Mouse (Mus musculus) embryonic facial prominence, embryonic 10.5 days (tissue): ENCODE results near the gene Speer4f2. TPM values are rescaled to one million over a fixed set of nuclear protein-coding genes. Genes with fewer than 3 reads are reported as not detected.
"Not testable (repeated sequence)": the region's sequence is repeated elsewhere in the genome, so short reads cannot be mapped to it uniquely, and the experiment has no call there.

Source experiments
- DNase-seq: peaks from one replicate; pipeline ENCODE4 v3.0.0-alpha.2; 2017; ENCODE audit warnings: low spot score
- H3K27ac ChIP-seq: fragments of 300-500 bp; sonication (generic); replicated peaks from 2 replicates; pipeline ENCODE4 v1.5.1; 2016; ENCODE audit warnings: mild to moderate bottlenecking
- H3K27me3 ChIP-seq: fragments of 300-500 bp; sonication (generic); replicated peaks from 2 replicates; pipeline ENCODE4 v1.6.1; 2016; ENCODE audit warnings: low read depth, mild to moderate bottlenecking; ENCODE audit not compliant: poor library complexity, severe bottlenecking
- H3K36me3 ChIP-seq: fragments of 300-500 bp; sonication (generic); replicated peaks from 2 replicates; pipeline ENCODE4 v1.6.1; 2016; ENCODE audit warnings: mild to moderate bottlenecking, moderate library complexity
- H3K4me1 ChIP-seq: fragments of 300-500 bp; sonication (generic); 2 replicates; pipeline ENCODE4 v1.6.1; 2016
- H3K4me3 ChIP-seq: fragments of 300-500 bp; sonication (generic); 2 replicates; pipeline ENCODE4 v1.5.1; 2016; ENCODE audit warnings: mild to moderate bottlenecking, moderate library complexity
- H3K9me3 ChIP-seq: fragments of 300-500 bp; sonication (generic); 2 replicates; pipeline ENCODE4 v1.6.1; 2016; ENCODE audit warnings: mild to moderate bottlenecking
- WGBS: fragments of 180-500 bp; shearing (Covaris S2); methylation state at CpG from one replicate; pipeline ENCODE4 v1.1.7; 2016; 5-methylcytosine and 5-hydroxymethylcytosine counted together
- polyA plus RNA-seq: library from polyadenylated mRNA; unstranded; fragments of >200 nt; fragmentation: Nextera tagmentation; extraction: Ambion mirVana; gene quantifications from 2 replicates; pipeline ENCODE4 v1.2.1, GENCODE M21; 2016

Speer4f2 gene
- not detected in 2 replicates for polyA plus RNA-seq

DNA sequence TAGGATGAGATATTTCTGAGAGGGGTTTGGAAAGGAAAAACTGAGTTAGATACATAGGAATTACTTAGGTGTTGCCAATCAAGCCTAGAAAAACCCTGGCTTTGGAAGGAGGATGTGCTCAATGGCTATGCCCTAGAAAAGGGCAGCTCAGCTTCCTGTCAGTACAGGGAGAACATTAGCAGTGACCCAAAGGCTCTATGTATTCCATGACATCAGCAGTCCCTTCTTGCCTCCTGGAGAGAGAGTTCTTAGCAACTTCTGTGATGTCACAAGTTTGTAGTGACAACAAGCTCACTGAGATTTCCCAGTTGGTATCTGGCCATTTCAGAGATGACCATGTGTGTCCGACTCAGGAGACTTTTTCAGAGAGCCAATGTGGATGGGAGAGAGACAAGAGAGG lies at the start of gene Speer4f2:
Speer4f2 (plus strand) TSS at position 301 of the 400 bp plus-strand sequence.
- not testable (repeated sequence) for H3K27ac ChIP-seq, H3K27me3 ChIP-seq, DNase-seq, H3K4me1 ChIP-seq, H3K36me3 ChIP-seq, H3K4me3 ChIP-seq, H3K9me3 ChIP-seq
- 88% methylated on average over 1 of the region's 1 CpGs for WGBS

DNA sequence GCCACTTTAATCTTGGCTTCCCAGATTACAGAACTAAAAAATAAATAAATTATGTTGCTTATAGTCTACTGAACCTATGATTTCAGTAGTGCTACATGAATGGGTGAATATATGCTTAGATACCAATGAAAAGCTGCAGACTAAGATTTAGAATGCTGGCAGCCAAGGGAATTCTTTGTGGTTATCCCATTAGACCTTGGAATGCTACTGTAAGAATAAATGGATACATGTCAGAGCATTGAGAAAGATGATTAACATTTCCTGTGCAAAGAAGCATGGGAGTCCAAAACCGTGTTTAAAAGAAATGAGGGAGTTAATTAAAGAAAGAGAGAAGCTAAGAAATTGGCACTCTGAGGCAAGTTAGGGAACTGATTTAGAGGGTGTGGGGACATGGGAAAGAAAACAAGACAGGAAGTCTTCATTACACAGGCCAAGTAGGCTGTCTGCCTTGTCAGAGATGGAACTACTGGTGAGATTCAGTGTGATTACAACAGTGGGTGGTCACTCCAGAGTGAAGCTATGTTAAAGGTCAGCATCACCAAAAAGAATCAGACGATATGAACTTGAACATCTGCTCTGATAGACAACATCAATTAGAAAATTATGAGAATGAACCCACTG lies 43.9 kb upstream of the Speer4f2 start:
- 74% methylated on average over 2 of the region's 2 CpGs for WGBS
- H3K9me3 ChIP-seq = no peaks in the 10 kb centered on the region
- DNase-seq = no peak
- H3K4me1 ChIP-seq = no peaks in the 10 kb centered on the region
- no peaks in the 10 kb centered on the region for H3K27me3 ChIP-seq
- H3K27ac ChIP-seq = no peak overlapping the region
- no peak overlapping the region for H3K4me3 ChIP-seq
- H3K36me3 ChIP-seq = no peaks in the 10 kb centered on the region

DNA sequence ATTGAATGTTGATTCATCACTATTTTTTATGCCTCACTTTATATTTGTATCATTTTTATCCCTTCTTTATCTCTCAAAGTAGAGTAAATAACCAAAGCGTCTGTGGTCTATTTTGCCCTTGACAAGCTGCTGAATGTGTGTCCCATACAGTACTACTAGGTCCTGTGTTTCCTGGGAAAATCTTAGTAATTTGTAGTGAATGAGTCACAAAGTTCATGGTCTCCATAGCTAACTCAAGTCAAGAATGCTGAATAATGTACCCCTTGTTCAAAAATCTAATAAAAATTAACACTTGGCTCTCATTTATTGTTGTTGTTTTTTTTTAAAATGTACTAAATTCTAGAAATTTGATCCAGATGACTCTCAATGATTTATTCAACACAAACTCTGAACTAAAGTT lies 38.1 kb upstream of the Speer4f2 start:
- no peak for DNase-seq
- Histone ChIP-seq H3K27ac (no peak overlapping the region), H3K4me3 (no peak overlapping the region), H3K36me3 (no peaks in the 10 kb centered on the region), H3K4me1 (no peaks in the 10 kb centered on the region), H3K27me3 (no peaks in the 10 kb centered on the region), H3K9me3 (no peaks in the 10 kb centered on the region)
- 90% methylated on average over 1 of the region's 1 CpGs for WGBS

DNA sequence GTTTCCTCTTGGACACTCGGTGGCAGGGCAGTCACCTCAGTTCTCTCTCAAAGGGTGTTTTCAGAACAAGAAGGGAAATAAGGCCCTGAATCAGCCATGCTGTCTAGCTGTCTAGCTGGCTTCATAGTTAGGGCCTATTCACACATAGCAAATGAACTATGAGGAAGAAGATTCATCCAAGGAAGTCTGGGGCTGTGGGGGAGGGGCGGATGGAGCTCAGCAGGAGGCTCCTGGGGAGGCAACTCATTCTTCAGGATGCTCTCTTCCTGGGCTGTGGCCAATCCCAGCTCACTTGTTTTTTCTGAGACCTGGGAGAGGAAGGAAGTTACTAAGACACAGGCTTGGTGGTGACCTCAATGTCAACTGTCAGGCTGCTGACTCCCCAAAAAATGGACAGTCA lies 27.2 kb upstream of the Speer4f2 start:
- H3K9me3 ChIP-seq, H3K4me1 ChIP-seq, H3K27ac ChIP-seq, DNase-seq, H3K4me3 ChIP-seq, H3K36me3 ChIP-seq, H3K27me3 ChIP-seq: not testable (repeated sequence)
- WGBS = 70% methylated on average over 2 of the region's 2 CpGs

DNA sequence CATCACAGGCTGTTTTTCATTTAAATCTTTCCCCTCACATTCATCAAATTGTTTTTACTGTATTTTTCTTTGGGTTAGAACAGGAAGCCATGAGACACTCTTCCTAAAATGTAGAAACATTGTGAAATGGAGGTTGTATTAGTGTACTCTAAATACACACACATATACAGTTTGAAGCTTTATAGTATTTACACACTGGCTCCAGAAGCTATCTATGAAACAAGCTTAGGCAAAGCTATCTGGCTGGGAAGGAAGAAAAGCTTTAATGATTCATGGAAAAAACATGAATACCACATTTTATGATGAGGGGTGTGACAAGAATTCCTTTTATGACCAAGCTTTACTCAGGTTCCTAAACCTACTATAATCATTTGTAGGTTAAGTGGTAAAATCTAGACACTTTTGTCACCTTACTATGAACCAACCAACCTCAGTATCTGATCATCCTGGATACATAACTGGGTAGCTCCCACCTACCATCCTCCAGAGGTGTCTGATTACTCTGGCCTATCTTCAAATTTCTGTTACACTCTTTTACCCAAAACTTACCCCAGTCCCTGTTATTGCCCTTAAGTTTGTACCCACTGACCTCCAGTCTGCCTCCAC lies 13.5 kb upstream of the Speer4f2 start:
- no peak for DNase-seq
- Histone ChIP-seq H3K27ac (no peak overlapping the region), H3K27me3 (no peaks in the 10 kb centered on the region), H3K36me3 (no peaks in the 10 kb centered on the region), H3K4me1 (no peaks in the 10 kb centered on the region), H3K9me3 (no peaks in the 10 kb centered on the region), H3K4me3 (no peak overlapping the region)

DNA sequence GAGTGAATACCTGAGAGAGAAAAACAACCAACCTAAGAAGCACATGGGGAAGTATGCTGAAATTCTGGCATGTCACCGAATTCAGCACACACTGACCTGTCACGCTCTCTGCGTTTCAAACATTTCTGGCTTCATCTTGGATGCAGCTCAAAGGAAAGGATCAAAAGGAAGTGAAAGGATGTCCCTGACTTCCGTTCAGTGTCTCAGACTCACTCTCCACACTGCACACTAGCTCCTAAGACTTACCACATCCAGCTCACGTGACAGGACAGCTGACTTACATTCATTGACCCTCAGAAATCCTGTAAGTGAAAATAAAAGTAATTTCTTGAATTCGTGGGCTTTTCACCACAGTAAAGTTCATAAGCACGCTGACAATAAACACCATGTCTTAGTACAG lies 16.9 kb downstream of the Speer4f2 start:
- WGBS = 72% methylated on average over 7 of the region's 7 CpGs

DNA sequence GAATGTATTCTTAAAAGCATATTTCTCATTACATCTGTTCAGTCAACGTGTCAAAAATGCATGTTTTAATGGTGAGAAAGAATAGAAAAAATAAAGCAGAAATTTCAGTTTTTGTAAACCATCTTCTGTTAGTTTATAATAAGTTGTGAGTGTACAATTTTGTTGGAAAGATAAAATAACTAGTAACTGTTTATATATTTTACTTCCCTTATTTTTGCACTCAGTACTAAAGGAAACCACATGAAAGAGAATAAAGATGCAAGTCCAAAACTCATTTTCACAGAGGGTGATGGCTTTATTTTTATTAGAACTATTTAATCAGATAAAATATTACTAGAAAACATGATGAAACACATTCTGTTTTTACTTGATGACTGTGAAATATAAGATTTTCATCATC lies 18.2 kb downstream of the Speer4f2 start:
- Histone ChIP-seq H3K9me3 (no peaks in the 10 kb centered on the region), H3K4me1 (no peaks in the 10 kb centered on the region), H3K4me3 (no peak overlapping the region), H3K36me3 (no peaks in the 10 kb centered on the region), H3K27me3 (no peaks in the 10 kb centered on the region), H3K27ac (no peak overlapping the region)
- WGBS = 81% methylated on average over 1 of the region's 1 CpGs
- no peak for DNase-seq

More for the DNA sequence above, 16.9 kb downstream of the Speer4f2 start:
- Histone ChIP-seq H3K27ac (no peak overlapping the region), H3K36me3 (no peaks in the 10 kb centered on the region), H3K4me1 (no peaks in the 10 kb centered on the region), H3K9me3 (no peaks in the 10 kb centered on the region), H3K27me3 (no peaks in the 10 kb centered on the region), H3K4me3 (no peak overlapping the region)
- DNase-seq = no peak

DNA sequence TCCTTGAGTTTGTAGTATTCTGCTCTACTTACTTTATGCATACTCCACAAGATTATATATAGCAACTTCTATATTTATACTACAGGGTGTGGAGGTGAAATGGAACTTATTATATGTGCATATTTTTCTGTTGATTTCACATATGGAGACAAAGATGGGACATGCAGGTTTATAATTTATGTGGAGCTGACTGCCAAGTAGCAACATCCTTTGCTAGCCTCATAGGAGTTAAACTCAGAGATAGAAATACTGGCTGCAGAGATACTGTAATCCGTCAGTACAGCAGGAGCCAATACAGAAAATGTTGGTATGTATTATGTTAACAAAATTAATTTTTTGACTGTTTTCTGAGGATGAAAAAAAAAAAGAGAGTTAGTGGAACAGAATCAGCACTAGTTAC lies 27.6 kb downstream of the Speer4f2 start:
- no peak for DNase-seq
- 83% methylated on average over 1 of the region's 1 CpGs for WGBS
- no peak overlapping the region for H3K27ac ChIP-seq
- no peaks in the 10 kb centered on the region for H3K27me3 ChIP-seq
- no peaks in the 10 kb centered on the region for H3K4me1 ChIP-seq
- no peaks in the 10 kb centered on the region for H3K9me3 ChIP-seq
- no peak overlapping the region for H3K4me3 ChIP-seq
- no peaks in the 10 kb centered on the region for H3K36me3 ChIP-seq

DNA sequence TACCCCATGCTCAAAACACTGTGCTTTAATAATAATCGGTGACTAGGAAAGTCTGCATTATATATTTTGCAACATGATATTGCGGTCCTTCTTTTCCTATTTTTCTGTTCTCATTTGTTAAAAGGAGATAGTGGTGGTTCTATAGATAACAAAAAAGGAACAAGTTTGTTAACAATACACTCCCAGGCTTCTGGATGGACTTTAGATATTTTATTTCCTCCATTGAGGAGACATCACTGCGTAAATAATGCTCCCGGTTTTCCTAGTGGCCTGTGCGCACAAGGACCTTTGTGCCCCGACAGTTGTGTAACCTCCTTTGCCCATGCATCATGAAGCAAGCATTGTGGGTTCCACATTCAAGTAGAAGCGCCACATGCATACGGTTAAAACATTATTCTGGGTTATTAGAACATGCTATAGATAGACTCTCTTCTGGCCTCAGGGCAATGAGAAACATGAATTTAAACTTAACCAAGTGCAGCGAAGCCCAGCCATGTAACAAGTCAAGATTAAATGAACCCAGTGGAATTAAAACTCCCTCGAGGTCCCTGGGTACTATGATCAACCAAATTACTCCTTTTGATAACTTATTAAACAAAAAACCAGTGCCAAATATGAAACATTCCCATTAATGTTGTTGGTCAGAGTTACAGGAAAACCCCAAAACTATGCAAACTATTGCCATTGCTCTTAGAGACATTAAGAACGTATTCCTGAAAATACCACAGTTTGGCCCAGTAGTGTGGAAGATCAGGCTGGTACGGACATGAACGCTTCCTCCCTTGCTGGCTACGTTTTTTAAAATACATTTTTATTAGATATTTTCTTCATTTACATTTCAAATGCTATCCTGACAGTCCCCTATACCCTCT lies 28.5 kb downstream of the Speer4f2 start:
- Histone ChIP-seq H3K4me1 (no peaks in the 10 kb centered on the region), H3K27me3 (no peaks in the 10 kb centered on the region), H3K9me3 (no peaks in the 10 kb centered on the region), H3K36me3 (no peaks in the 10 kb centered on the region), H3K27ac (no peak overlapping the region), H3K4me3 (no peak overlapping the region)
- no peak for DNase-seq
- WGBS = 91% methylated on average over 14 of the region's 14 CpGs

DNA sequence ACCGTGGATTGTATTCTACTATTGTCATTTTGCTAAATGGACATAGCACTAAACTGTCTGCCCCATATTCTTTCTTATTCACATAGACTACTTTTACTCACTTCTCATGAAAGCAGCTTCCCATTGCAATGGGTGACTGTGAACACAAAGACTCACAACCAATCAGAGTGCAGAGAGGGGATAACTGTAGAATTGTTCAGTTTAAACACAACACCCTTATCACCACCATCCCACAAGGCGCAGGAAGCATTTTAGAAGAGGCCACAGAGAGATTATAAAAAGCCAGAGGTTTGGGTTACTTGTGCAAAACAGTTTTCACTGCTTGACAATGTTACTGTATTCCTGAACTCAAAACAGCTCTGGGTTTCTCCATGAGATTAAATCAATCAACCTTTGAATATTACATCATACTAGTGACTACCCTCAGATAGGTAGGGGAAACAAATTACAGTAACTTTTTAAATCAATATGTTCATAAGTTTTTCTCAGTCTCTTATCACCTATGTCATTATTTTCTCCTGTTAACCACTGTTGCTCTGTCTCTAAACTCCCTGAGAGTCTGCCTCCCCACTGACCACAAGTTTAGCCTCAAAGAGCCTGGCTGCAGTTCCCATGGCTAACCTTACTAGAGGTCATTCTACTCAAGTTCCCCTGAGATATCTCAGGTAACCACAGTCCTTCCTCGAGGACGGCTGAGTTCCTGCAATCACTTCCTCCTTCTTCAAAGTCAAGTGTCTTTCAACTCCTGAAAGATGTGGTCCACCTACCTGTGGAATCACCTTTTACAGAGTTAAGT lies 29.5 kb downstream of the Speer4f2 start:
- DNase-seq = no peak
- Histone ChIP-seq H3K27me3 (no peaks in the 10 kb centered on the region), H3K36me3 (no peaks in the 10 kb centered on the region), H3K27ac (no peak overlapping the region), H3K4me1 (no peaks in the 10 kb centered on the region), H3K4me3 (no peak overlapping the region), H3K9me3 (no peaks in the 10 kb centered on the region)
- 76% methylated on average over 4 of the region's 4 CpGs for WGBS

DNA sequence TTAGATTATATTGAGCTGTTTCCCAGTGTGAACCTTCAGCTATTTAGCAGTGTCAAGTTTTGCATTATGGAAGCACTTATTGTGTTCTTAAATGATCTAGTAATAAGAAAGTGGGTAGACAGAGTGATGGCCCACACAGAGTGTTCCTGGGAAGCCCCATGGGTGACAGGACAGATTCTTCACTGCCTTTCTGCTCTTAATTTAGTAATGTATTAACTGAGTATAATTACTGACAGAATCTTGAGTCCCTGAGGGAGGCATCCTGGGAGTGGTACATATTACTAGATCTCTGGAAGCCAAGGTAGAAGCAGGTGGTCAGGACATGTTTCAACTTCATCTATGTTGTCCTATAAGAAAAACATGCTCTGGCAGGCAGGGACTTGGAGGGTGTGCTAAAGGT lies 30.6 kb downstream of the Speer4f2 start:
- H3K27me3 ChIP-seq = no peaks in the 10 kb centered on the region

DNA sequence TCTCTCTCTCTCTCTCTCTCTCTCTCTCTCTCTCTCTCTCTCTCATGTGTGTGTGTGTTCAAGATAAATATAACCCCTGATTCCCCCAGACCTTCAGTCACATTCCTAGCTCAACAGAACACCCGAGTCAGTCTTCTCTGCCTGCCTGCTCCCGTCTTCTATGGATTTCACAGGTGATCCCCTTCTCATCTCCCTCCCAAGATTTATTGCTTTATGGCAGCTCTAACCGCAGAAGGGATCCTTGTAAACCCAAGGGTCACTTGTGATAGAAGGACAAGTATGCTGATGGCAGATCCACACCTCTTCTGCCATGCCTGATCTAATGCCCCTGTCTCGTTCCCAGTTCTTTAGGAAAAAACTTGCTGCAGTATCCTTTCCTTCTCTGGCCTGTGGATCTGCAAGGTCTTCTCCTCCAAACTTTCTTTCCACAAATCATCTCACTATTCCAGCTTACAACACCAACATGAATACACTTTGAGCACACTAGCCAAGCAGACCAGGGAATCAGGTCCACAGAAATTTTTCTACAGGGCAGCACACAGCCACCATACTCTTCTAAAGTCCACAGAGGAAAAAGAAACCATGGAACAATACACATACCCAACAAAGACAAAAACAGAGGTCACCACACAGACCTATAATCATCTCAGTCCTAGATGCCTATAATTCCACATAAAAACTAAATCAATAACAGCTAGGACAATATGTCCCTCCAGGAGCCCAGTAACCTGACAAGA lies 36.1 kb downstream of the Speer4f2 start:
- no peak for DNase-seq
- H3K27ac ChIP-seq = no peak overlapping the region
- H3K4me1 ChIP-seq = no peaks in the 10 kb centered on the region
- WGBS = 83% methylated on average over 4 of the region's 4 CpGs
- no peaks in the 10 kb centered on the region for H3K36me3 ChIP-seq
- H3K9me3 ChIP-seq = peaks cover 8% of the 10 kb centered on the region; the same call in 1 of the 2 replicates
- H3K4me3 ChIP-seq = no peak overlapping the region
- H3K27me3 ChIP-seq = no peaks in the 10 kb centered on the region

More for the DNA sequence above, 30.6 kb downstream of the Speer4f2 start:
- no peaks in the 10 kb centered on the region for H3K4me1 ChIP-seq
- no peaks in the 10 kb centered on the region for H3K9me3 ChIP-seq
- no peak for DNase-seq
- no peaks in the 10 kb centered on the region for H3K36me3 ChIP-seq
- H3K27ac ChIP-seq = no peak overlapping the region
- no peak overlapping the region for H3K4me3 ChIP-seq
